Mouse (Mus musculus) MEL (cell line): Measurements from ENCODE around the gene Fbrsl1. TPM values are rescaled to one million over a fixed set of nuclear protein-coding genes. Genes with fewer than 3 reads are reported as not detected.
A peak's percentile ranks its signal among the peaks of the same experiment; 100 is the strongest.

Experiments
- DNase-seq: peaks from one replicate; pipeline ENCODE4 v3.0.0; 2011; ENCODE audit warnings: low read depth, low spot score
- H3K27ac ChIP-seq: 2 replicates; pipeline ENCODE4 v1.5.1; 2012; ENCODE audit warnings: low read depth, mild to moderate bottlenecking, control low read depth, low read length, moderate library complexity; ENCODE audit not compliant: control insufficient read depth
- H3K27me3 ChIP-seq, 2 experiments: fragments of 150-350 bp in 1 of 2; sonication (generic) in 1 of 2; 2 replicates each; pipeline ENCODE4 v1.6.1; 2012; ENCODE audit warnings: low read length in 2 of 2, mild to moderate bottlenecking in 2 of 2, improper control_type of control experiment in 1 of 2, moderate library complexity in 1 of 2; ENCODE audit not compliant: insufficient read depth in 2 of 2, control insufficient read depth in 1 of 2
- H3K36me3 ChIP-seq, 2 experiments: 2 replicates each; pipeline ENCODE4 v1.6.1; 2012 to 2014; ENCODE audit warnings: low read length in 2 of 2, improper control_type of control experiment in 1 of 2, inconsistent platforms in 1 of 2, mild to moderate bottlenecking in 1 of 2; ENCODE audit not compliant: insufficient read depth in 2 of 2, control insufficient read depth in 1 of 2
- H3K4me1 ChIP-seq, 2 experiments: fragments of 150-350 bp in 1 of 2; sonication (generic) in 1 of 2; 2 replicates each; pipeline ENCODE4 v1.6.1; 2012; ENCODE audit warnings: low read length in 2 of 2, improper control_type of control experiment in 1 of 2, mild to moderate bottlenecking in 1 of 2; ENCODE audit not compliant: insufficient read depth in 2 of 2, control insufficient read depth in 1 of 2
- H3K4me3 ChIP-seq, 2 experiments: fragments of 150-350 bp in 1 of 2; sonication (generic) in 1 of 2; 2 replicates each; pipeline ENCODE4 v1.5.1; 2012; ENCODE audit warnings: low read depth in 2 of 2, low read length in 2 of 2, mild to moderate bottlenecking in 2 of 2, moderate library complexity in 2 of 2, control low read depth in 1 of 2, improper control_type of control experiment in 1 of 2; ENCODE audit not compliant: control insufficient read depth in 1 of 2, insufficient read depth in 1 of 2
- H3K79me2 ChIP-seq: 2 replicates; pipeline ENCODE4 v1.6.1; 2012; ENCODE audit warnings: mild to moderate bottlenecking, low read length, moderate library complexity; ENCODE audit not compliant: control insufficient read depth, poor library complexity, insufficient read depth
- H3K9ac ChIP-seq: 2 replicates; pipeline ENCODE4 v1.6.1; 2012; ENCODE audit warnings: low read depth, mild to moderate bottlenecking, control low read depth, low read length, moderate library complexity; ENCODE audit not compliant: control insufficient read depth, poor library complexity, severe bottlenecking
- H3K9me3 ChIP-seq: fragments of 150-350 bp; sonication (generic); replicated peaks from 2 replicates; pipeline ENCODE4 v1.6.1; 2012; ENCODE audit warnings: mild to moderate bottlenecking, low read length, improper control_type of control experiment, moderate library complexity; ENCODE audit not compliant: insufficient read depth
- CTCF ChIP-seq, 3 experiments: IDR thresholded peaks in 2 of 3; conservative IDR thresholded peaks in 1 of 3; 2 replicates each; pipeline ENCODE4 v1.5.1; 2011 to 2012; ENCODE audit warnings: low read length in 3 of 3, low read depth in 2 of 3, mild to moderate bottlenecking in 2 of 3, improper control_type of control experiment in 1 of 3, inconsistent platforms in 1 of 3, mixed read lengths in 1 of 3, moderate library complexity in 1 of 3; ENCODE audit not compliant: control insufficient read depth in 1 of 3, insufficient read depth in 1 of 3, poor library complexity in 1 of 3, severe bottlenecking in 1 of 3
- E2F4 ChIP-seq: IDR thresholded peaks from 2 replicates; pipeline ENCODE4 v1.6.1; 2011; ENCODE audit warnings: low read depth, low read length, improper control_type of control experiment, borderline replicate concordance
- EP300 ChIP-seq, 2 experiments: IDR thresholded peaks; 2 replicates each; pipeline ENCODE4 v1.6.1; 2011; ENCODE audit warnings: improper control_type of control experiment in 2 of 2, low read length in 2 of 2, low read depth in 1 of 2, mild to moderate bottlenecking in 1 of 2
- ETS1 ChIP-seq: IDR thresholded peaks from 2 replicates; pipeline ENCODE4 v1.6.1; 2012; ENCODE audit warnings: low read depth, mild to moderate bottlenecking, inconsistent platforms, low read length, improper control_type of control experiment, moderate library complexity
- GABPA ChIP-seq: IDR thresholded peaks from 2 replicates; pipeline ENCODE4 v1.6.1; 2012; ENCODE audit warnings: low read depth, mild to moderate bottlenecking, inconsistent platforms, low read length, improper control_type of control experiment, moderate library complexity
- GATA1 ChIP-seq: IDR thresholded peaks from 2 replicates; pipeline ENCODE4 v1.6.1; 2011; ENCODE audit warnings: low read depth, low read length, improper control_type of control experiment
- HCFC1 ChIP-seq: IDR thresholded peaks from 2 replicates; pipeline ENCODE4 v1.6.1; 2012; ENCODE audit warnings: low read depth, mild to moderate bottlenecking, inconsistent platforms, low read length, improper control_type of control experiment, moderate library complexity
- JUND ChIP-seq: IDR thresholded peaks from 2 replicates; pipeline ENCODE4 v1.6.1; 2011; ENCODE audit warnings: low read depth, mild to moderate bottlenecking, improper control_type of control experiment, low read length
- MAX ChIP-seq: IDR thresholded peaks from 2 replicates; pipeline ENCODE4 v1.6.1; 2011; ENCODE audit warnings: low read length, improper control_type of control experiment
- MAZ ChIP-seq: IDR thresholded peaks from 2 replicates; pipeline ENCODE4 v1.6.1; 2012; ENCODE audit warnings: low read depth, mild to moderate bottlenecking, inconsistent platforms, low read length, improper control_type of control experiment
- MEF2A ChIP-seq: IDR thresholded peaks from 2 replicates; pipeline ENCODE4 v1.6.1; 2014; ENCODE audit warnings: low read depth, mild to moderate bottlenecking, inconsistent platforms, low read length, improper control_type of control experiment; ENCODE audit not compliant: poor library complexity, insufficient replicate concordance, severe bottlenecking; ENCODE audit errors: extremely low read depth
- MXI1 ChIP-seq: IDR thresholded peaks from 2 replicates; pipeline ENCODE4 v1.6.1; 2011; ENCODE audit warnings: mild to moderate bottlenecking, low read depth, low read length, improper control_type of control experiment
- NELFE ChIP-seq: IDR thresholded peaks from 2 replicates; pipeline ENCODE4 v1.6.1; 2011; ENCODE audit warnings: low read depth, low read length, improper control_type of control experiment
- POLR2A ChIP-seq, 2 experiments: IDR thresholded peaks; 2 replicates each; pipeline ENCODE4 v1.6.1; 2011 to 2012; ENCODE audit warnings: low read length in 2 of 2, mild to moderate bottlenecking in 2 of 2, control low read depth in 1 of 2, improper control_type of control experiment in 1 of 2, low read depth in 1 of 2, moderate library complexity in 1 of 2; ENCODE audit not compliant: control insufficient read depth in 1 of 2, insufficient read depth in 1 of 2, poor library complexity in 1 of 2
- POLR2AphosphoS2 ChIP-seq: IDR thresholded peaks from 2 replicates; pipeline ENCODE4 v1.6.1; 2011; ENCODE audit warnings: low read length, improper control_type of control experiment
- RAD21 ChIP-seq: IDR thresholded peaks from 2 replicates; pipeline ENCODE4 v1.6.1; 2011; ENCODE audit warnings: mild to moderate bottlenecking, low read depth, low read length, improper control_type of control experiment
- SMC3 ChIP-seq: IDR thresholded peaks from 2 replicates; pipeline ENCODE4 v1.6.1; 2011; ENCODE audit warnings: low read depth, low read length, improper control_type of control experiment
- TBP ChIP-seq: IDR thresholded peaks from 2 replicates; pipeline ENCODE4 v1.8.0; 2011; ENCODE audit warnings: low read depth, low read length, improper control_type of control experiment
- TCF12 ChIP-seq: IDR thresholded peaks from 2 replicates; pipeline ENCODE4 v1.6.1; 2014; ENCODE audit warnings: low read depth, mild to moderate bottlenecking, inconsistent platforms, low read length, improper control_type of control experiment, moderate library complexity
- UBTF ChIP-seq: IDR thresholded peaks from 2 replicates; pipeline ENCODE4 v1.6.1; 2012; ENCODE audit warnings: low read depth, mild to moderate bottlenecking, inconsistent platforms, low read length, improper control_type of control experiment, moderate library complexity, borderline replicate concordance; ENCODE audit not compliant: insufficient read depth
- USF1 ChIP-seq: IDR thresholded peaks from 2 replicates; pipeline ENCODE4 v1.6.1; 2014; ENCODE audit warnings: low read depth, mild to moderate bottlenecking, inconsistent platforms, low read length, improper control_type of control experiment, moderate library complexity
- ZC3H11A ChIP-seq: IDR thresholded peaks from 2 replicates; pipeline ENCODE4 v1.6.1; 2012; ENCODE audit warnings: low read depth, mild to moderate bottlenecking, inconsistent platforms, low read length, improper control_type of control experiment
- ZMIZ1 ChIP-seq: IDR thresholded peaks from 2 replicates; pipeline ENCODE4 v1.6.1; 2012; ENCODE audit warnings: low read depth, mild to moderate bottlenecking, inconsistent platforms, low read length, improper control_type of control experiment, moderate library complexity
- ZNF384 ChIP-seq: IDR thresholded peaks from 2 replicates; pipeline ENCODE4 v1.6.1; 2012; ENCODE audit warnings: low read depth, mild to moderate bottlenecking, inconsistent platforms, low read length, improper control_type of control experiment
- polyA plus RNA-seq, 2 experiments: library from polyadenylated mRNA; stranded (reverse) in 1 of 2; unstranded in 1 of 2; fragments of >175 nt in 1 of 2; fragments of >200 nt in 1 of 2; gene quantifications; 2 replicates each; pipeline versions ENCODE4 v1.2.1 to v1.2.4; 2012; ENCODE audit warnings: low replicate concordance in 2 of 2, low read depth in 1 of 2; ENCODE audit not compliant: insufficient read length in 2 of 2, insufficient read depth in 1 of 2, missing spikeins in 1 of 2
- total RNA-seq: library from RNA; depleted of rRNA; stranded (reverse); fragments of 300-350 nt; gene quantifications from 2 replicates; pipeline ENCODE4 v1.2.3, GENCODE M21; 2012

Gene Fbrsl1
- total and polyA plus RNA-seq, 3 experiments: 12.7 to 56.1 TPM; not detected in 1

- Histone ChIP-seq H3K27ac (no peak overlapping the region), H3K9me3 (no peaks in the 10 kb centered on the region), H3K27me3 (no peaks in the 10 kb centered on the region), H3K79me2 (peaks cover 21% of the 10 kb centered on the region), H3K36me3 (peaks cover 0 to 1% of the 10 kb centered on the region in 2 experiments; a peak in 1 of 4 replicates), H3K9ac (no peak overlapping the region), H3K4me1 (no peaks in the 10 kb centered on the region), H3K4me3 (no peak overlapping the region)
- TF ChIP-seq MAX: no peak
- TF ChIP-seq RAD21: peak; percentile 19
- no peak for TF ChIP-seq POLR2A (IDR thresholded peaks at IDR 0.05; ENCODE audit: control insufficient read depth in 1 of 2, insufficient read depth in 1 of 2, low read depth in 1 of 2, low read length in 2 of 2, poor library complexity in 1 of 2)
- TF ChIP-seq MAZ: no peak
- TF ChIP-seq ZMIZ1: no peak
- TF ChIP-seq ZC3H11A: no peak
- no peak for TF ChIP-seq MEF2A
- peak in 2 of 3 experiments; percentile 43 to 66; a peak in 4 of 6 replicates for TF ChIP-seq CTCF (IDR thresholded peaks at IDR 0.05 in 2 of 3, conservative IDR thresholded peaks at IDR 0.05 in 1 of 3; ENCODE audit: control insufficient read depth in 1 of 3, insufficient read depth in 1 of 3, low read depth in 2 of 3, low read length in 3 of 3, poor library complexity in 1 of 3, severe bottlenecking in 1 of 3)
- TF ChIP-seq USF1: no peak
- no peak for TF ChIP-seq TBP
- TF ChIP-seq EP300 (IDR thresholded peaks at IDR 0.05; ENCODE audit: low read depth in 1 of 2, low read length in 2 of 2): no peak
- peak; percentile 49 for DNase-seq
Observed at GRCm38 (mm10) chr5:110434816-110435215, 13.5 kb downstream of the Fbrsl1 start.

- Histone ChIP-seq H3K79me2 (no peaks in the 10 kb centered on the region), H3K27me3 (no peaks in the 10 kb centered on the region), H3K9me3 (no peaks in the 10 kb centered on the region), H3K4me3 (no peak overlapping the region), H3K9ac (no peak overlapping the region), H3K4me1 (no peaks in the 10 kb centered on the region), H3K27ac (no peak overlapping the region), H3K36me3 (peaks cover 0 to 3% of the 10 kb centered on the region in 2 experiments; a peak in 1 of 4 replicates)
- TF ChIP-seq ETS1 (no peak), RAD21 (peak; percentile 27), CTCF (IDR thresholded peaks at IDR 0.05 in 2 of 3, conservative IDR thresholded peaks at IDR 0.05 in 1 of 3; ENCODE audit: control insufficient read depth in 1 of 3, insufficient read depth in 1 of 3, low read depth in 2 of 3, low read length in 3 of 3, poor library complexity in 1 of 3, severe bottlenecking in 1 of 3) (peak; percentile 49 to 57 (median 50)), SMC3 (peak; percentile 56)
- peak; percentile 48 for DNase-seq
Observed at GRCm38 (mm10) chr5:110429045-110429444, 19.3 kb downstream of the Fbrsl1 start.

- H3K9me3 ChIP-seq: no peaks in the 10 kb centered on the region
- no peak overlapping the region for H3K27ac ChIP-seq
- TF ChIP-seq ZNF384: no peak
- no peak for TF ChIP-seq NELFE
- TF ChIP-seq SMC3: no peak
- no peak for TF ChIP-seq RAD21
- no peak for TF ChIP-seq TCF12
- TF ChIP-seq GATA1: no peak
- TF ChIP-seq E2F4: no peak
- TF ChIP-seq UBTF: no peak
- TF ChIP-seq MXI1: no peak
- no peak for TF ChIP-seq MAZ
- TF ChIP-seq POLR2A (IDR thresholded peaks at IDR 0.05; ENCODE audit: control insufficient read depth in 1 of 2, insufficient read depth in 1 of 2, low read depth in 1 of 2, low read length in 2 of 2, poor library complexity in 1 of 2): no peak
- TF ChIP-seq JUND: no peak
- TF ChIP-seq EP300 (IDR thresholded peaks at IDR 0.05; ENCODE audit: low read depth in 1 of 2, low read length in 2 of 2): no peak
- no peak for TF ChIP-seq GABPA
- no peak for TF ChIP-seq MAX
- no peak for TF ChIP-seq MEF2A
- TF ChIP-seq POLR2AphosphoS2: no peak
- no peak for TF ChIP-seq HCFC1
- H3K4me1 ChIP-seq: no peaks in the 10 kb centered on the region
- no peak overlapping the region for H3K4me3 ChIP-seq
- H3K27me3 ChIP-seq: no peaks in the 10 kb centered on the region
- no peaks in the 10 kb centered on the region for H3K79me2 ChIP-seq
- peaks cover 0 to 1% of the 10 kb centered on the region in 2 experiments; a peak in 1 of 4 replicates for H3K36me3 ChIP-seq
- DNase-seq: no peak
- no peak overlapping the region for H3K9ac ChIP-seq
Observed at GRCm38 (mm10) chr5:110428290-110428689, 20.0 kb downstream of the Fbrsl1 start.
